Mouse (Mus musculus): ENCODE data around the gene Art3. TPM values are rescaled to one million over a fixed set of nuclear protein-coding genes. Genes with fewer than 3 reads are reported as not detected.

Gene Art3
- polyA plus RNA-seq, 1 experiment from 2014 or later = 2.5 TPM

DNA sequence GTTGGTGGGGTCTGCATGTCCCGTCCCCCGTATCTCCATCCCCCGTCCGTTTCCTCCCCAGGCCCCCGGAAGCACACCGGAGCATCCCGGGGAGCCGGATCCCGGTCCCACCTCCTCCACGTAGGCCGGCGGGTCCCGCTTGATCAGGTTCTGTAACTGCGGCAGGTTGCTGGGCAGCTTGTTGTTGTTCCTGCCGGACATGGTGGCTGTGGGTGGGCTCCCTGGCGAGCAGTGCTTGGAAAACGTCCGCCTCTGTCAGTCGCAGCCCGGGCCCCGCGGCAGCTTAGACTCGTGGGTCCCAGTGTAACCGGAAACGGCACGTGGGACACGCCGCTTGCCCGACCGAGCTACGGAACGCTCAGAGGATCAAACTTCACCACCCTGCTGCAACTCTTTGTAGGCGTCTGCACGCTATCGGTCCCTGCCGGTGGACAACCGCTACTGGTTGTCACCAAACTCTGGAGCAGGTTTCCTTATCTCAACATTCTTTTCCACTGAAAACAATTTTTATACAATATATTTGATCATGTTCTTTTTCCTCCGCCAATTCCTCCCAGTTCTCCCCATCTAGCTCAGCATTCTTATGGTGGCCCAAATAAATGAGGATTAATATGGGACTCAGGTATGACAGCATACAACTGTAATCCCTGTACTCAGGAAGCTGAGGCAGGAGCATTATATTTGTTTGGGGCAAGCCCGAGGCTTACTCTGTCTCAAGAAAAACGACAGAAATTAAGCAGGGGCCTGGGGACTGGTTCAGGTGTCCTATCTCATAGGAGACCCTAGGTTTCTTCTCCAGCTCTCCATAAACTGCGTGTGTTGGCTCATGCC, 21.7 kb upstream of the Art3 start, which contains the start of gene Sdad1:
Sdad1 (minus strand) TSS at position 799 of the 831 bp plus-strand sequence.
- Histone ChIP-seq H3K9me3 (ENCODE audit: control insufficient read depth, low read length) (no peaks in the 10 kb centered on the region), H3K27me3 (ENCODE audit: control insufficient read depth, insufficient read depth, low read length) (no peaks in the 10 kb centered on the region), H3K27ac (replicated peaks; ENCODE audit: low read depth, low read length) (no peak within 1 kb of the TSS), H3K9ac (ENCODE audit: low read length) (peak within 1 kb of the TSS; percentile 80), H3K4me2 (ENCODE audit: low read depth, severe bottlenecking) (peak within 1 kb of the TSS; percentile 57), H3K36me3 (ENCODE audit: control insufficient read depth, insufficient read depth, low read length) (peaks cover 10% of the 10 kb centered on the region), H3K4me1 (ENCODE audit: control insufficient read depth, insufficient read depth, low read length) (peaks cover 3% of the 10 kb centered on the region; the same call in 1 of the 2 replicates), H3K4me3 (ENCODE audit: low read depth, low read length) (peak within 1 kb of the TSS; percentile 87)
- 2% methylated on average over 41 of the region's 41 CpGs for WGBS
- peak; percentile 94 for ATAC-seq (ENCODE audit: insufficient number of reproducible peaks, low FRiP score, low TSS enrichment, low read depth)
- DNase-seq (ENCODE audit: low spot score) = peak; percentile 95

DNA sequence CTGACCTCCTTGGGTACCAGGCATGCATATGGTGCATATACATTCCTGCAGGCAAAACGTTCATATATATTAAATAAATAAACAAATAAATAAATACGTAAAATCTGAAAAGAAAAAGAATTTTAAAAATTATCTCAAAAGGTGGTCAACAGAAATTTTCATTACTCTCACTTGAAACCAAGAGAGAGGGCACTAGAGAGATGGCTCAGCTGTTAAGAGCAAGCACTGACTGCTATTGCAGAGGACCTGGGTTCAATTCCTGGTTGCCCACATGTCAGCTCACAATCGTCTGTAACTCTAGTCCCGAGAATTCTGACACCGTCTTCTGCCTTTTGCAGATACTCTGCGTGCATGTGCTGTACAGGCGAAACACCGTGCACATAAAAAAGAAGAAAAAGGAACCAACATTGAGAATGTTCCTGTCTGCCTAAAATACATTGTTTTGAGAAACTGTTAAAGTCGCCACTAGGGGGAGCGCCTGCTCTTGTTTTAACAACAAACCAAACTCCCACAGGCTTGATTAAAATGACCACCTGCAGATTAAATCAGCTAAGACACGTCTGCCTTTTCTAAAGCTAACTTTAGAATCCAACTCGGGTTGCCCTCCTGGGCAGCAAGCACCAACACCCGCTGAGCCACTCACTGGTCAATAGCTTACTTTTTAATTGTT, 19.4 kb upstream of the Art3 start:
- Histone ChIP-seq H3K4me2 (ENCODE audit: low read depth, severe bottlenecking) (no peak overlapping the region), H3K36me3 (ENCODE audit: control insufficient read depth, insufficient read depth, low read length) (no peaks in the 10 kb centered on the region), H3K9ac (ENCODE audit: low read length) (no peak overlapping the region), H3K27ac (replicated peaks; ENCODE audit: low read depth, low read length) (no peak overlapping the region), H3K27me3 (ENCODE audit: control insufficient read depth, insufficient read depth, low read length) (no peaks in the 10 kb centered on the region), H3K4me3 (ENCODE audit: low read depth, low read length) (no peak overlapping the region), H3K4me1 (ENCODE audit: control insufficient read depth, insufficient read depth, low read length) (peaks cover 3% of the 10 kb centered on the region; the same call in 1 of the 2 replicates), H3K9me3 (ENCODE audit: control insufficient read depth, low read length) (no peaks in the 10 kb centered on the region)
- ATAC-seq (ENCODE audit: insufficient number of reproducible peaks, low FRiP score, low TSS enrichment, low read depth) (no peak), DNase-seq (ENCODE audit: low spot score) (peak; percentile 89)
- WGBS = 15% methylated on average over 13 of the region's 13 CpGs

DNA sequence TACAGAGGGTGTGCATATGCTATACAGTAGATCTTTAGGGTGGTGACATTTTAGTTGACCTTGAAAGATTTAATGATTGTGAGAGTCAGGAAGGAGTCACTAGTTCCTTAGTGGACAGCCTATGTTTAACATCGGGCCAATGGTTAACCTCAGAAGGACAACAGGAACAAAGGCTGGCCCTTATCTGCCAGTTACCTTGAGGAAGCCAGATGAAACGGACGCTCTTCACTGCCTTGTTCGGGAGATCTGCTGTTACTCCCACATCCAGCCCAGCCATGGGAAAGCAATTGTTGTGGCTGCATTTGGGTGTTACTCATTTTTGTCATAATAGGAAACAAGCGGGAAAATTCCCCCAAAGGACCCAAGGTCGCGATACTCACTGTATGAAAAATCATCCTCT, 17.9 kb upstream of the Art3 start:
- Histone ChIP-seq H3K36me3 (ENCODE audit: control insufficient read depth, insufficient read depth, low read length) (no peaks in the 10 kb centered on the region), H3K4me1 (ENCODE audit: control insufficient read depth, insufficient read depth, low read length) (peaks cover 2% of the 10 kb centered on the region; the same call in 1 of the 2 replicates), H3K4me2 (ENCODE audit: low read depth, severe bottlenecking) (no peak overlapping the region), H3K4me3 (ENCODE audit: low read depth, low read length) (no peak overlapping the region), H3K9ac (ENCODE audit: low read length) (no peak overlapping the region), H3K27ac (replicated peaks; ENCODE audit: low read depth, low read length) (no peak overlapping the region), H3K27me3 (ENCODE audit: control insufficient read depth, insufficient read depth, low read length) (no peaks in the 10 kb centered on the region), H3K9me3 (ENCODE audit: control insufficient read depth, low read length) (no peaks in the 10 kb centered on the region)
- 76% methylated on average over 7 of the region's 7 CpGs for WGBS
- no peak for ATAC-seq (ENCODE audit: insufficient number of reproducible peaks, low FRiP score, low TSS enrichment, low read depth)
- DNase-seq (ENCODE audit: low spot score) = no peak

DNA sequence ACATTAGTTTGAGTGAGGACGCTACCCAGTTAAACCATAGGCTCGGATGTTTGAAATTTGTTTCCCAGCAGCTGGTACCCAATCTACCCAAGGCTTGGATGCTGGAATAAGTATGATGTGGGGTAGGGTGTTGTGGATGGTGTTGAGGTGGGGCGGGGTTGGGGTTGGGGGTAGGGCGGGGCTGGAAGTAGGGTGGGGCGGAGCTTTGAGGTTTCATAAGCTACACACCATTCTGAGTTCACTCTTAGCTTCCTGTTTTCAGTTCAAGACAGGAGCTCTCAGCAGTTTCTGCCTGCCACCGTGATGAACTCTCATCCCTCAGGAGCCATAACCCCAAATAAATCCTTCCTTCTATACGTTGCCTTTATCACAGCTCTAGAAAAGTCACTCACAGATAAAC, 13.5 kb upstream of the Art3 start:
- Histone ChIP-seq H3K36me3 (ENCODE audit: control insufficient read depth, insufficient read depth, low read length) (no peaks in the 10 kb centered on the region), H3K4me1 (ENCODE audit: control insufficient read depth, insufficient read depth, low read length) (no peaks in the 10 kb centered on the region), H3K27me3 (ENCODE audit: control insufficient read depth, insufficient read depth, low read length) (no peaks in the 10 kb centered on the region), H3K9me3 (ENCODE audit: control insufficient read depth, low read length) (no peaks in the 10 kb centered on the region), H3K27ac (replicated peaks; ENCODE audit: low read depth, low read length) (no peak overlapping the region), H3K4me2 (ENCODE audit: low read depth, severe bottlenecking) (no peak overlapping the region), H3K9ac (ENCODE audit: low read length) (no peak overlapping the region), H3K4me3 (ENCODE audit: low read depth, low read length) (no peak overlapping the region)
- no peak for DNase-seq (ENCODE audit: low spot score)
- ATAC-seq (ENCODE audit: insufficient number of reproducible peaks, low FRiP score, low TSS enrichment, low read depth) = no peak
- WGBS = 84% methylated on average over 7 of the region's 7 CpGs

DNA sequence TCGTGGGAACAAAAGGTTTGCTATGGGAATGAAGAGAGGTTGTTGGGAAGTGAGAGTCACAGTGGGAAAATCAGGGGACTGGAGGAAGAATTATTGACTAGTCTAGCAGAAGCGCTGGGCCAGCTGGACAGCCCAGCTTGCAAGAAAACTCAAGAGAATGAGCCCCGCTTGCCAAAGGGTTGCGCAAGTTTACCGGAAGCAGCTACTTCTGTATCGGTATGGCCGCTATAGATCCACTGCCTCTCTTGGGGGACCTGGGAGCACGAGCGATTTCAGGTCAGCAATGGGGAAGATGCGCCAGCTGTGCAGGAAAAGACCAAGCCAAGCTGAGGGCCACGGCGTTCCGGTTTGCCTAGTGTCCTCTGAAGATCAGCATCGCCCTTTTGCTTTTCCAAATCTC, 13.0 kb upstream of the Art3 start:
- H3K27ac ChIP-seq (replicated peaks; ENCODE audit: low read depth, low read length) = no peak overlapping the region

DNA sequence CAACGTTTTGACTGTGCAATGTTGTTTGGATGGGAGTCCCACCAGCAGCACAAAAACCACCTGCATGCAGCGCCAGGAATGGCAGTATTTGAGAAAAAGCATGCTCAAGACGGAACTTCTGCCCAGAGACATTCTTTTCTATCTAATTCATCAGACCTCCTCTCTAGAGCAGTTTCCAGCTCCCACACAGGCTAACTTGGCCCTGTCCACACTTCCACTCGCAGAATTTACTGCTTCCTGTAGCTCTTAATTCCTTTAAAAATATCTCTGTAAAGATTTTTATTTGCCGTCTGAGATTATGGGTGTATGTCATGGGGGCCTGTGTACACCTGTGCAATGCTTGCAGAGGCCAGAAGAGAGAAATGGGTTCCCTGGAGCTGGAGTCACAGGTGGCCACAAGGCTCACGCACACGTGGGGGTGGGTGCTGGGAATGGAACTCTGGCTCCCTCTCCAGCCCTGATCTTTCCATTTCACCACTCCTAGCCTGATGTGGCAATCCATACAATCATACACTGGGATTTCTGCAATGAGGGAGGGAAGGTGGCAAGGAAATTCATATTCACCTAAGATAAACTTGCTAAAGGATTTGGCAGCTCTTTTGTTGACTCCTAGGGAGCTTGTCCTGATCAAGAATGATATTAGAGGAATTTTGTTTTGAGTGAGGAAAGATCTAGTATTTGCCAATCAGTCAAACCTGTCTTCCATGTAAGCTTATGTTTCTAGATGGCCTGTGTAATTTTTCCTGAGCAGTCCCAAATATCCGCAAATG, 9.8 kb upstream of the Art3 start:
- ATAC-seq (ENCODE audit: insufficient number of reproducible peaks, low FRiP score, low TSS enrichment, low read depth) = no peak
- no peak for DNase-seq (ENCODE audit: low spot score)

More for the DNA sequence above, 13.0 kb upstream of the Art3 start:
- H3K27me3 ChIP-seq (ENCODE audit: control insufficient read depth, insufficient read depth, low read length) = no peaks in the 10 kb centered on the region
- no peak overlapping the region for H3K4me2 ChIP-seq (ENCODE audit: low read depth, severe bottlenecking)
- ATAC-seq (ENCODE audit: insufficient number of reproducible peaks, low FRiP score, low TSS enrichment, low read depth) (no peak), DNase-seq (ENCODE audit: low spot score) (no peak)
- no peaks in the 10 kb centered on the region for H3K36me3 ChIP-seq (ENCODE audit: control insufficient read depth, insufficient read depth, low read length)
- no peak overlapping the region for H3K4me3 ChIP-seq (ENCODE audit: low read depth, low read length)
- H3K4me1 ChIP-seq (ENCODE audit: control insufficient read depth, insufficient read depth, low read length) = no peaks in the 10 kb centered on the region
- WGBS = 94% methylated on average over 14 of the region's 14 CpGs
- no peaks in the 10 kb centered on the region for H3K9me3 ChIP-seq (ENCODE audit: control insufficient read depth, low read length)
- H3K9ac ChIP-seq (ENCODE audit: low read length) = no peak overlapping the region

DNA sequence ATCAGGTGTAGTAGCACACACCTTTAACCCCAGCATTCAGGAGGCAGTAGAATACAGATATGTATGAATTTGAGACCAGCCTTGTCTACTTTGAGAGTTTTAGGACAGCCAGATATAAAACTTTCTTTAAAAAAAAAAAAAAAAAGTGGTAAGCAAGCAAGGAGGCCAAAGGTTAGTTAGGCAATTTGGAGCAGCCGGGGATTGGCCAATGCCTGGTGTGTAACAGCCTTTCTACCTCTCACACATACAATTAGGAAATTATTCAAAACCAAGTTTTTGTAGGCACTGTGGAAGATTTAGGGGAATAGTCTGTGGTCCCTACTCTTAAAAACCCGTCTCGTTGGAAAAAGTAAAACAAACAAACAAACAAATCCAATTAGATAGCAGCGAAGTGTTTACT, 9.0 kb upstream of the Art3 start:
- Histone ChIP-seq H3K9ac (ENCODE audit: low read length) (no peak overlapping the region), H3K27me3 (ENCODE audit: control insufficient read depth, insufficient read depth, low read length) (no peaks in the 10 kb centered on the region), H3K9me3 (ENCODE audit: control insufficient read depth, low read length) (no peaks in the 10 kb centered on the region), H3K4me2 (ENCODE audit: low read depth, severe bottlenecking) (no peak overlapping the region), H3K4me1 (ENCODE audit: control insufficient read depth, insufficient read depth, low read length) (no peaks in the 10 kb centered on the region), H3K27ac (replicated peaks; ENCODE audit: low read depth, low read length) (no peak overlapping the region), H3K36me3 (ENCODE audit: control insufficient read depth, insufficient read depth, low read length) (no peaks in the 10 kb centered on the region), H3K4me3 (ENCODE audit: low read depth, low read length) (no peak overlapping the region)
- WGBS = 85% methylated on average over 4 of the region's 4 CpGs
- ATAC-seq (ENCODE audit: insufficient number of reproducible peaks, low FRiP score, low TSS enrichment, low read depth) (no peak), DNase-seq (ENCODE audit: low spot score) (no peak)

More for the DNA sequence above, 9.8 kb upstream of the Art3 start:
- Histone ChIP-seq H3K27ac (replicated peaks; ENCODE audit: low read depth, low read length) (no peak overlapping the region), H3K9me3 (ENCODE audit: control insufficient read depth, low read length) (no peaks in the 10 kb centered on the region), H3K4me2 (ENCODE audit: low read depth, severe bottlenecking) (no peak overlapping the region), H3K4me1 (ENCODE audit: control insufficient read depth, insufficient read depth, low read length) (no peaks in the 10 kb centered on the region), H3K36me3 (ENCODE audit: control insufficient read depth, insufficient read depth, low read length) (no peaks in the 10 kb centered on the region), H3K27me3 (ENCODE audit: control insufficient read depth, insufficient read depth, low read length) (no peaks in the 10 kb centered on the region), H3K9ac (ENCODE audit: low read length) (no peak overlapping the region), H3K4me3 (ENCODE audit: low read depth, low read length) (no peak overlapping the region)
- WGBS = 71% methylated on average over 8 of the region's 8 CpGs

DNA sequence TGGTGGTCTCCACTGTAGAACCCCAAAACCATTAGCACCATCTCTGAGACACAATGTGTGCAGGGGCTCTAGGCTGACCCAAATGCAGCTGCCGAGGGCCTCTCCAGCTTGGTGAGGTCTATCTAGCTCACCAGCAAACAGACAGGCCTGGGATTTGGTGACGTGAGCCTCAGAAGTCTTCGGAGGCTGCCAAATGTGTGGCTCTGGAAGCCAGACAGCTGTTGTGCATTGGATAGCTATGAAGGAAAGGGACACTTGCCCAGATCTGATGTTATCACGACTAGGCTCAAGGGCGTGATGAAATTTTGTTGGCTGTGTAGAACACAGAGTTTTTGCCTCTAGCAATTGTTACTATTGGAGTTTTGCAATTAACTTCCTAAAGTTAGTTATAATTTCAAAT, 8.4 kb upstream of the Art3 start:
- 79% methylated on average over 5 of the region's 5 CpGs for WGBS
- ATAC-seq (ENCODE audit: insufficient number of reproducible peaks, low FRiP score, low TSS enrichment, low read depth) = no peak

More for the DNA sequence above, 8.4 kb upstream of the Art3 start:
- no peak for DNase-seq (ENCODE audit: low spot score)
- no peaks in the 10 kb centered on the region for H3K36me3 ChIP-seq (ENCODE audit: control insufficient read depth, insufficient read depth, low read length)
- no peak overlapping the region for H3K9ac ChIP-seq (ENCODE audit: low read length)
- no peaks in the 10 kb centered on the region for H3K9me3 ChIP-seq (ENCODE audit: control insufficient read depth, low read length)
- H3K4me1 ChIP-seq (ENCODE audit: control insufficient read depth, insufficient read depth, low read length) = no peaks in the 10 kb centered on the region
- no peaks in the 10 kb centered on the region for H3K27me3 ChIP-seq (ENCODE audit: control insufficient read depth, insufficient read depth, low read length)
- H3K4me3 ChIP-seq (ENCODE audit: low read depth, low read length) = no peak overlapping the region
- no peak overlapping the region for H3K4me2 ChIP-seq (ENCODE audit: low read depth, severe bottlenecking)
- H3K27ac ChIP-seq (replicated peaks; ENCODE audit: low read depth, low read length) = no peak overlapping the region

Data from limb, embryonic 11.5 days (tissue).